Mouse (Mus musculus) heart, embryonic 13.5 days (tissue): ENCODE results near the gene Tra2a. TPM values are rescaled to one million over a fixed set of nuclear protein-coding genes. Genes with fewer than 3 reads are reported as not detected.
A peak's percentile ranks its signal among the peaks of the same experiment; 100 is the strongest.

Experiments
- ATAC-seq: fragments of 200-750 bp; cut with Nextera tagmentation; 2 replicates; pipeline ENCODE4 v1.8.0; 2017; ENCODE audit warnings: moderate TSS enrichment; ENCODE audit not compliant: insufficient number of reproducible peaks, low FRiP score, low TSS enrichment; ENCODE audit errors: extremely low read depth
- H3K27ac ChIP-seq: fragments of 300-500 bp; sonication (generic); replicated peaks from 2 replicates; pipeline ENCODE4 v1.5.1; 2015; ENCODE audit warnings: moderate library complexity, mild to moderate bottlenecking, inconsistent platforms
- H3K27me3 ChIP-seq: fragments of 300-500 bp; sonication (generic); replicated peaks from 2 replicates; pipeline ENCODE4 v1.6.1; 2015; ENCODE audit warnings: mild to moderate bottlenecking, inconsistent platforms
- H3K36me3 ChIP-seq: fragments of 300-500 bp; sonication (generic); 2 replicates; pipeline ENCODE4 v1.6.1; 2015; ENCODE audit warnings: mild to moderate bottlenecking, inconsistent platforms
- H3K4me1 ChIP-seq: fragments of 300-500 bp; sonication (generic); 2 replicates; pipeline ENCODE4 v1.6.1; 2015; ENCODE audit warnings: inconsistent platforms
- H3K4me2 ChIP-seq: fragments of 300-500 bp; sonication (generic); 2 replicates; pipeline ENCODE4 v1.6.1; 2015; ENCODE audit warnings: inconsistent platforms, mild to moderate bottlenecking, moderate library complexity
- H3K4me3 ChIP-seq: fragments of 300-500 bp; sonication (generic); 2 replicates; pipeline ENCODE4 v1.5.1; 2015; ENCODE audit warnings: moderate library complexity, mild to moderate bottlenecking, inconsistent platforms
- H3K9ac ChIP-seq: fragments of 300-500 bp; sonication (generic); 2 replicates; pipeline ENCODE4 v1.6.1; 2015; ENCODE audit warnings: inconsistent platforms, mild to moderate bottlenecking, moderate library complexity
- H3K9me3 ChIP-seq: fragments of 300-500 bp; sonication (generic); 2 replicates; pipeline ENCODE4 v1.6.1; 2016; ENCODE audit warnings: inconsistent platforms
- WGBS: fragments of 180-500 bp; shearing (Covaris S2); methylation state at CpG from one replicate; pipeline ENCODE4 v1.1.7; 2015; ENCODE audit warnings: mixed read lengths; 5-methylcytosine and 5-hydroxymethylcytosine counted together
- polyA plus RNA-seq: library from polyadenylated mRNA; unstranded; fragments of >200 nt; fragmentation: Nextera tagmentation; extraction: Ambion mirVana; gene quantifications from 2 replicates; pipeline ENCODE4 v1.2.1, GENCODE M21; 2015

Gene Tra2a
- polyA plus RNA-seq, 1 experiment from 2014 or later = 57.7 TPM

- ATAC-seq = no peak
- Histone ChIP-seq H3K27ac (no peak overlapping the region), H3K9ac (no peak overlapping the region), H3K4me3 (no peak overlapping the region), H3K4me1 (0 out of 2 replicates have a peak, but pooled peaks cover 3% of the 10 kb centered on the region), H3K9me3 (no peaks in the 10 kb centered on the region), H3K27me3 (no peaks in the 10 kb centered on the region), H3K36me3 (no peaks in the 10 kb centered on the region), H3K4me2 (no peak overlapping the region)
- 52% methylated on average over 4 of the region's 4 CpGs for WGBS
Measured at GRCm38 (mm10) chr6:49233356-49233755, 30.5 kb downstream of the Tra2a start.

GRCm38 (mm10) chr6:49228126-49228679 is 35.6 kb downstream of the Tra2a start:
- H3K4me2 ChIP-seq = peak overlapping the region; percentile 32; the same call in 1 of the 2 replicates
- H3K27ac ChIP-seq = no peak overlapping the region
- H3K9ac ChIP-seq = no peak overlapping the region
- H3K4me1 ChIP-seq = 0 out of 2 replicates have a peak, but pooled peaks cover 9% of the 10 kb centered on the region
- no peak overlapping the region for H3K4me3 ChIP-seq
- 9% methylated on average over 7 of the region's 7 CpGs for WGBS
- H3K9me3 ChIP-seq = no peaks in the 10 kb centered on the region
- ATAC-seq = no peak
- no peaks in the 10 kb centered on the region for H3K36me3 ChIP-seq
- H3K27me3 ChIP-seq = no peaks in the 10 kb centered on the region

- ATAC-seq = no peak
- 7% methylated on average over 15 of the region's 15 CpGs for WGBS
- H3K9me3 ChIP-seq = no peaks in the 10 kb centered on the region
Measured at GRCm38 (mm10) chr6:49227184-49227735, 36.6 kb downstream of the Tra2a start.

GRCm38 (mm10) chr6:49225728-49226123 is 38.1 kb downstream of the Tra2a start:
- WGBS = 86% methylated on average over 3 of the region's 3 CpGs
- H3K4me1 ChIP-seq = peaks cover 13% of the 10 kb centered on the region
- no peak overlapping the region for H3K27ac ChIP-seq
- ATAC-seq = no peak
- no peaks in the 10 kb centered on the region for H3K36me3 ChIP-seq
- H3K9ac ChIP-seq = no peak overlapping the region
- H3K9me3 ChIP-seq = no peaks in the 10 kb centered on the region
- no peaks in the 10 kb centered on the region for H3K27me3 ChIP-seq
- H3K4me3 ChIP-seq = no peak overlapping the region
- no peak overlapping the region for H3K4me2 ChIP-seq

More at GRCm38 (mm10) chr6:49227184-49227735, 36.6 kb downstream of the Tra2a start:
- H3K4me1 ChIP-seq = 0 out of 2 replicates have a peak, but pooled peaks cover 9% of the 10 kb centered on the region
- H3K27me3 ChIP-seq = no peaks in the 10 kb centered on the region
- H3K4me3 ChIP-seq = peak overlapping the region; percentile 24; the same call in 1 of the 2 replicates
- peak overlapping the region; percentile 56 for H3K4me2 ChIP-seq
- H3K9ac ChIP-seq = no peak overlapping the region
- no peaks in the 10 kb centered on the region for H3K36me3 ChIP-seq
- H3K27ac ChIP-seq = no peak overlapping the region

GRCm38 (mm10) chr6:49224923-49225727 is 38.7 kb downstream of the Tra2a start:
- 60% methylated on average over 11 of the region's 11 CpGs for WGBS

GRCm38 (mm10) chr6:49221906-49222305 is 41.9 kb downstream of the Tra2a start:
- peak overlapping the region; percentile 23; the same call in 1 of the 2 replicates for H3K4me3 ChIP-seq
- peaks cover 14% of the 10 kb centered on the region for H3K4me1 ChIP-seq
- H3K27me3 ChIP-seq = no peaks in the 10 kb centered on the region
- no peaks in the 10 kb centered on the region for H3K9me3 ChIP-seq
- WGBS = 1% methylated on average over 7 of the region's 7 CpGs
- H3K4me2 ChIP-seq = peak overlapping the region; percentile 56
- peak overlapping the region; percentile 63; the same call in 1 of the 2 replicates for H3K9ac ChIP-seq
- no peaks in the 10 kb centered on the region for H3K36me3 ChIP-seq
- H3K27ac ChIP-seq = no peak overlapping the region; the same call in 1 of the 2 replicates
- no peak for ATAC-seq

More at GRCm38 (mm10) chr6:49224923-49225727, 38.7 kb downstream of the Tra2a start:
- Histone ChIP-seq H3K9ac (no peak overlapping the region), H3K4me3 (no peak overlapping the region), H3K9me3 (no peaks in the 10 kb centered on the region), H3K4me1 (peaks cover 16% of the 10 kb centered on the region), H3K36me3 (no peaks in the 10 kb centered on the region), H3K27ac (no peak overlapping the region), H3K4me2 (no peak overlapping the region), H3K27me3 (no peaks in the 10 kb centered on the region)
- no peak for ATAC-seq

DNA sequence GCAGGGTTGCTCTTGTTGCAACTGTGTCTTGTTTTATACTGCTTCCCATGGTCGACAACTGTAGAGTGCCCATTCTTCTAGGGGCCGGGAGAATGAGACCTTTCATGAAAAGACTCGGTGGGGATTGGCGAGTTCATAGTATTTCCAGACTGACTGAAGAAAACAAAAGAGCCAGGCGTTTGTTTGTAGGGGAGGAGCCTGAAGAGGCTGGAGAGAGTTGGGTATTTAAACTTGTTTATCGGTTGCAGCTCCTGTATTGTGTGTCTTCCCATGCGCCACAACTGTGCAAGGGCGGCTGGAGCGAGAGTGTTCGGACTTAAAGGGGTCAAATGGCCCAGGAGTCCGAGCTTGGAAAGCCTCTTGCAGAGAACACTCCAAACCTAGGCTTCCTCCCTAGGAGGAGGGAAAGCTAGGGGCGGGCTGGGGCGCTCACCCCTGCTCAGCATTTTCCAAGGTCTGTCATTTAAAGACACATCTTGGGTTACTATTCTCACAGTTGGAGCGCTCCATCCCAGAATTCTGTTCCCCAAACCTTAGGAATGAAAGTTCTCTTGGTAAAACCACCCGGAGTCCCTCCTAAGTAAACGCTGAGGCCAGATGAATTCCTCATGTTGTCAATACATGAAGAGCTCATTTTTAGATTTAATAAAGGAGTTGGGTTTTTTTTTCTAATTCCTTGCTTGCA is 43.8 kb downstream of the Tra2a start:
- 7% methylated on average over 16 of the region's 16 CpGs for WGBS
- Histone ChIP-seq H3K9ac (peak overlapping the region; percentile 64), H3K4me3 (peak overlapping the region; percentile 40)

DNA sequence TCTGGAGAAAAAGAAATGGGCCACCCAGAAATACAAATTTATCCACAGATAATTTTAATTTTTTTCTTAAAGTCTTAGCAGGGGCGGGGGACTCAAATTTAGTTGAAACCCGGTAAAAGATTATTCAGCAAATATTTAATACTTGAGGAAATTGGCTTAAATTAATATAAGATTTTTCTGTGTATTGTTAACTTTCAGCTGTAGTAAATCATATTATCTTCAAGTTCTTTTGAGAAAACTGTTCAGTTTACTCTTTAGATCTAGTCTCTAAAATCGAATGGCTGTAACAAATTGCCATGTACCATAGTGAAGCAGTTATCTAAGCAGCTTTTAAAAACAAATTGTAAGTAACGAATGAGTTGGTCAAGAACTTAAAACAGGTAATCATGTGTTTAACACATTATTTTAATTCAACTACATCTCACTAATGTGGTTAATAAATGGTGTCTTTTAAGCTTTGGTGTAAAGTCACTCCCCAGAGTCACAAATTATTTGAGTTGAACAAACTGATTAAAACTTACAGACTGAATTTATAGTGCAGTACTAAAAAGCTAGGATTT is 44.8 kb downstream of the Tra2a start:
- peaks cover 15% of the 10 kb centered on the region for H3K4me1 ChIP-seq
- H3K36me3 ChIP-seq = no peaks in the 10 kb centered on the region
- no peak overlapping the region for H3K4me3 ChIP-seq
- H3K4me2 ChIP-seq = no peak overlapping the region
- no peak for ATAC-seq
- no peaks in the 10 kb centered on the region for H3K27me3 ChIP-seq
- no peak overlapping the region for H3K9ac ChIP-seq
- H3K9me3 ChIP-seq = no peaks in the 10 kb centered on the region
- whole genome bisulfite sequencing = 31% methylated on average over 4 of the region's 4 CpGs
- no peak overlapping the region for H3K27ac ChIP-seq

More for the DNA sequence above, 43.8 kb downstream of the Tra2a start:
- Histone ChIP-seq H3K4me1 (peaks cover 15% of the 10 kb centered on the region), H3K4me2 (peak overlapping the region; percentile 64), H3K27me3 (no peaks in the 10 kb centered on the region), H3K36me3 (no peaks in the 10 kb centered on the region), H3K9me3 (no peaks in the 10 kb centered on the region), H3K27ac (no peak overlapping the region)
- no peak for ATAC-seq

- ATAC-seq = no peak
- H3K27me3 ChIP-seq = no peaks in the 10 kb centered on the region
- peak overlapping the region; percentile 92 for H3K4me2 ChIP-seq
- H3K4me1 ChIP-seq = peaks cover 17% of the 10 kb centered on the region
- H3K9ac ChIP-seq = peak overlapping the region; percentile 94
- H3K27ac ChIP-seq = no peak overlapping the region
- H3K36me3 ChIP-seq = no peaks in the 10 kb centered on the region
- WGBS = under 1% methylated on average over 31 of the region's 31 CpGs
- no peaks in the 10 kb centered on the region for H3K9me3 ChIP-seq
- peak overlapping the region; percentile 74 for H3K4me3 ChIP-seq
Measured at GRCm38 (mm10) chr6:49218275-49218802, 45.5 kb downstream of the Tra2a start.

DNA sequence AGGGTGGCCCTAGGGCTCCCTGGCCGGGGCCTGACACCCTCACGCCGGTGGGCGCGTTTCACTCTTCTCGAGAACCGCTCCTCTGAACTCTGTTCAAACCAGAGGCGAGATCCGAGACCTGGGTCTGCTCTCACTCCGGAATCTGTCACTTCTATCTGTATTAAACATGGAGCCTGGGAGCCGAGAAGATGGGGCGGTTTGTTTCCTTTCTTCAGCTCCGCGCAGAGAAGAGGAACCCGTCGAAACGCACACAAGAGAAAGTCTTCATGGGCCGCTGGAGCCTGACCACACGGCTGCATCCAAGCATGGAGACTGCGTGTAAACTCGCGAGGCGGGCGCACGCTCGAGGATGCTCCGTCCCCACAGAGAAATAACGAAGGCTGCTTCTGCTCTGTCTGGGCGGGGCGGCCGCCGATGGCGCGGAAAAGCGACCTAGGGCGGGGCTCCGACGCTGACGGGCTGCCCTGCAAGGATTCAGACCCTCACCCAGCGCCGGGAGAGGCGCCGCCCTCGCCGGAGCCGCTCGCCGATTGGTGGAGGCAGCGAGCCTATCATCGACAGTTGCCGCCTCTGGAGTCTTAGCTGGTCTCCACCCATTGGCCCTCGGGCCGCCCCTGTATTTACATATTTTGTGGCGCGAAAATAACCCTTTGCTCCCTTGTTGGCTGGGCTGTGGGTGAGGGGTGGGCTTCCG is 46.1 kb downstream of the Tra2a start:
- under 1% methylated on average over 56 of the region's 56 CpGs for WGBS
- Histone ChIP-seq H3K36me3 (no peaks in the 10 kb centered on the region), H3K9ac (peak overlapping the region; percentile 94), H3K9me3 (no peaks in the 10 kb centered on the region), H3K4me2 (peak overlapping the region; percentile 92), H3K27ac (peak overlapping the region; percentile 98), H3K27me3 (no peaks in the 10 kb centered on the region), H3K4me1 (peaks cover 23% of the 10 kb centered on the region), H3K4me3 (peak overlapping the region; percentile 74)
- ATAC-seq = peak; percentile 83
